Mouse (Mus musculus): ENCODE results near the gene Olfr204. TPM values are rescaled to one million over a fixed set of nuclear protein-coding genes. Genes with fewer than 3 reads are reported as not detected.

The Olfr204 gene
- polyA plus RNA-seq, 1 experiment from 2014 or later, result not detected

Other genes starting within 250 kb of the Olfr204 start
- gene Olfr190, start 240.2 kb downstream of the Olfr204 start, polyA plus RNA-seq (2016; fragmentation: Nextera tagmentation; extraction: Ambion mirVana), result not detected in 2 replicates
- gene Olfr191, start 228.4 kb downstream of the Olfr204 start, polyA plus RNA-seq (2016; fragmentation: Nextera tagmentation; extraction: Ambion mirVana), result not detected in 2 replicates
- gene Olfr193, start 206.4 kb downstream of the Olfr204 start, polyA plus RNA-seq (2016; fragmentation: Nextera tagmentation; extraction: Ambion mirVana), result not detected in 2 replicates
- gene Olfr194, start 197.2 kb downstream of the Olfr204 start, polyA plus RNA-seq (2016; fragmentation: Nextera tagmentation; extraction: Ambion mirVana), result not detected in 2 replicates
- not detected in 2 replicates for gene Olfr195, start 171.2 kb downstream of the Olfr204 start, polyA plus RNA-seq (2016; fragmentation: Nextera tagmentation; extraction: Ambion mirVana)
- gene Olfr196, start 147.8 kb downstream of the Olfr204 start, polyA plus RNA-seq (2016; fragmentation: Nextera tagmentation; extraction: Ambion mirVana), result not detected in 2 replicates
- not detected in 2 replicates for gene Olfr198, start 114.7 kb downstream of the Olfr204 start, polyA plus RNA-seq (2016; fragmentation: Nextera tagmentation; extraction: Ambion mirVana)
- not detected in 2 replicates for gene Olfr199, start 98.5 kb downstream of the Olfr204 start, polyA plus RNA-seq (2016; fragmentation: Nextera tagmentation; extraction: Ambion mirVana)
- not detected in 2 replicates for gene Olfr201, start 45.6 kb downstream of the Olfr204 start, polyA plus RNA-seq (2016; fragmentation: Nextera tagmentation; extraction: Ambion mirVana)
- not detected in 2 replicates for gene Olfr202, start 31.5 kb downstream of the Olfr204 start, polyA plus RNA-seq (2016; fragmentation: Nextera tagmentation; extraction: Ambion mirVana)
- gene Olfr203, start 19.4 kb downstream of the Olfr204 start, polyA plus RNA-seq (2016; fragmentation: Nextera tagmentation; extraction: Ambion mirVana), result not detected in 2 replicates
- gene Olfr205, start 12.9 kb upstream of the Olfr204 start, polyA plus RNA-seq (2016; fragmentation: Nextera tagmentation; extraction: Ambion mirVana), result not detected in 2 replicates
- gene Olfr206, start 31.0 kb upstream of the Olfr204 start, polyA plus RNA-seq (2016; fragmentation: Nextera tagmentation; extraction: Ambion mirVana), result not detected in 2 replicates
- not detected in 2 replicates for gene Olfr209, start 45.7 kb upstream of the Olfr204 start, polyA plus RNA-seq (2016; fragmentation: Nextera tagmentation; extraction: Ambion mirVana)
- gene Gabrr3, start 89.1 kb upstream of the Olfr204 start, polyA plus RNA-seq (2016; fragmentation: Nextera tagmentation; extraction: Ambion mirVana), result 0.27 and 0.35 TPM in 2 replicates
- gene Riox2, start 153.5 kb upstream of the Olfr204 start, polyA plus RNA-seq (2016; fragmentation: Nextera tagmentation; extraction: Ambion mirVana), result 19.3 and 19.9 TPM in 2 replicates